ENCODE assay signal across 8 mouse cellular contexts in genomic region chr4:148287476-148288054, GRCm38 (mm10). TPM values are rescaled to one million over a fixed set of nuclear protein-coding genes. Genes with fewer than 3 reads are reported as not detected.
DNase-seq lines count a peak whose midpoint lies in the region; ATAC-seq lines count a peak whose summit lies in the region.

TSS of gene Disp3 (minus strand) at chr4:148287965.

- peak within 1 kb of the TSS; percentile 38 for H3K4me3 ChIP-seq in heart, embryonic 16.5 days (ENCODE audit: low read length)
- peak within 1 kb of the TSS; percentile 41 for H3K4me3 ChIP-seq in embryonic facial prominence, embryonic 12.5 days
- peak within 1 kb of the TSS; percentile 37 for H3K4me3 ChIP-seq in intestine, embryonic 15.5 days (replicated peaks)

- peak within 1 kb of the TSS; percentile 56 for H3K4me2 ChIP-seq in heart, embryonic 16.5 days (ENCODE audit: low read depth, low read length)
- H3K4me2 ChIP-seq in embryonic facial prominence, embryonic 12.5 days (replicated peaks), result peak within 1 kb of the TSS; percentile 63
- H3K4me2 ChIP-seq in intestine, embryonic 15.5 days (replicated peaks), result peak within 1 kb of the TSS; percentile 67

- H3K36me3 ChIP-seq in heart, embryonic 16.5 days (ENCODE audit: control insufficient read depth, insufficient read depth), result no peaks in the 10 kb centered on the region
- H3K36me3 ChIP-seq in embryonic facial prominence, embryonic 12.5 days, result no peaks in the 10 kb centered on the region
- H3K36me3 ChIP-seq in intestine, embryonic 15.5 days, result no peaks in the 10 kb centered on the region

- no peaks in the 10 kb centered on the region for H3K4me1 ChIP-seq in heart, embryonic 16.5 days (ENCODE audit: control insufficient read depth, insufficient read depth, low read length)
- H3K4me1 ChIP-seq in embryonic facial prominence, embryonic 12.5 days, result peaks cover 17% of the 10 kb centered on the region; the same call in 1 of the 2 replicates
- H3K4me1 ChIP-seq in intestine, embryonic 15.5 days (replicated peaks), result peaks cover 8% of the 10 kb centered on the region

- WGBS in heart, embryonic 16.5 days, result under 1% methylated on average over 53 of the region's 54 CpGs
- under 1% methylated on average over 51 of the region's 54 CpGs for WGBS in embryonic facial prominence, embryonic 12.5 days
- WGBS in intestine, embryonic 15.5 days, result under 1% methylated on average over 54 of the region's 54 CpGs

- H3K9ac ChIP-seq in heart, embryonic 16.5 days (ENCODE audit: low read length), result no peak within 1 kb of the TSS
- H3K9ac ChIP-seq in embryonic facial prominence, embryonic 12.5 days, result no peak within 1 kb of the TSS
- H3K9ac ChIP-seq in intestine, embryonic 15.5 days, result no peak within 1 kb of the TSS

- H3K9me3 ChIP-seq in heart, embryonic 16.5 days (replicated peaks; ENCODE audit: control insufficient read depth, low read length), result no peaks in the 10 kb centered on the region
- H3K9me3 ChIP-seq in embryonic facial prominence, embryonic 12.5 days, result no peaks in the 10 kb centered on the region
- no peaks in the 10 kb centered on the region for H3K9me3 ChIP-seq in intestine, embryonic 15.5 days

- DNase-seq in heart, adult 11 months, result no peak
- peak; percentile 40 for DNase-seq in mesoderm, embryonic 11.5 days (ENCODE audit: low read depth, low spot score)
- DNase-seq in retina, embryonic 14.5 days (ENCODE audit: low spot score), result no peak
- DNase-seq in right cerebral cortex, postnatal 25 days, result no peak
- no peak for DNase-seq in gastrocnemius, adult 8-10 months (ENCODE audit: low spot score in 2 of 2)

- no peak for ATAC-seq in heart, embryonic 16.5 days (replicated peaks; ENCODE audit: extremely low read depth, insufficient read depth, low FRiP score)
- ATAC-seq in embryonic facial prominence, embryonic 12.5 days (ENCODE audit: insufficient number of reproducible peaks, insufficient read depth, low FRiP score, low TSS enrichment), result peak; percentile 47
- ATAC-seq in intestine, embryonic 15.5 days, result peak; percentile 60

- peaks cover 41% of the 10 kb centered on the region for H3K27me3 ChIP-seq in heart, embryonic 16.5 days (ENCODE audit: control insufficient read depth, insufficient read depth, low read length)
- peaks cover 45% of the 10 kb centered on the region for H3K27me3 ChIP-seq in embryonic facial prominence, embryonic 12.5 days
- H3K27me3 ChIP-seq in intestine, embryonic 15.5 days (replicated peaks), result peaks cover 47% of the 10 kb centered on the region

- no peak within 1 kb of the TSS for H3K27ac ChIP-seq in heart, embryonic 16.5 days (ENCODE audit: low read length)
- no peak within 1 kb of the TSS for H3K27ac ChIP-seq in embryonic facial prominence, embryonic 12.5 days
- H3K27ac ChIP-seq in intestine, embryonic 15.5 days, result no peak within 1 kb of the TSS

RNA-seq across cellular contexts. Expression of gene Disp3, which starts in this region (rescaled TPM):
- polyA plus RNA-seq in heart, embryonic 16.5 days (2015; fragmentation: Nextera tagmentation; extraction: Ambion mirVana), result 0.03 TPM in 1 of 2 replicates, not detected in the other
- polyA plus RNA-seq in embryonic facial prominence, embryonic 12.5 days (2016; fragmentation: Nextera tagmentation; extraction: Ambion mirVana), result 0.65 and 0.74 TPM in 2 replicates
- 0.11 and 0.21 TPM in 2 replicates for polyA plus RNA-seq in intestine, embryonic 15.5 days (2015; fragmentation: Nextera tagmentation; extraction: Ambion mirVana)
- total RNA-seq in gastrocnemius, adult 8-10 months (2022), result under 1 TPM in 2 of 4 experiments, not detected in 2; 0.10 to 0.11 TPM

Comparison
In these comparisons a context has a peak if more than half of its experiments do, and no peak if none do; other contexts are left out.
1. Peak in ATAC-seq, H3K4me3 ChIP-seq and H3K4me2 ChIP-seq in embryonic facial prominence, embryonic 12.5 days; RNA of the gene not detected or under 1 TPM.
2. Peak in ATAC-seq, H3K4me3 ChIP-seq and H3K4me2 ChIP-seq in intestine, embryonic 15.5 days; RNA of the gene not detected or under 1 TPM.